Mouse (Mus musculus): Measurements from ENCODE around the gene Prmt1. TPM values are rescaled to one million over a fixed set of nuclear protein-coding genes. Genes with fewer than 3 reads are reported as not detected.

The Prmt1 gene
- total RNA-seq, 2 experiments from 2014 or later, result 143 to 150 TPM

- TF ChIP-seq CTCF (IDR thresholded peaks at IDR 0.05), result no peak
- peak in 1 of 2 experiments; percentile 5 for DNase-seq (ENCODE audit: extremely low spot score in 1 of 2, low spot score in 2 of 2)
- intact Hi-C loops (cut with DNase I), result loop anchor here (5.0 kb wide), 2 partner anchors 34 to 54 kb away; no protein-coding TSS in a partner anchor
- no peak overlapping the region for H3K27ac ChIP-seq
- H3K4me3 ChIP-seq, result no peak overlapping the region
Measured at GRCm38 (mm10) chr7:44956266-44956665, 30.1 kb downstream of the Prmt1 start.

DNA sequence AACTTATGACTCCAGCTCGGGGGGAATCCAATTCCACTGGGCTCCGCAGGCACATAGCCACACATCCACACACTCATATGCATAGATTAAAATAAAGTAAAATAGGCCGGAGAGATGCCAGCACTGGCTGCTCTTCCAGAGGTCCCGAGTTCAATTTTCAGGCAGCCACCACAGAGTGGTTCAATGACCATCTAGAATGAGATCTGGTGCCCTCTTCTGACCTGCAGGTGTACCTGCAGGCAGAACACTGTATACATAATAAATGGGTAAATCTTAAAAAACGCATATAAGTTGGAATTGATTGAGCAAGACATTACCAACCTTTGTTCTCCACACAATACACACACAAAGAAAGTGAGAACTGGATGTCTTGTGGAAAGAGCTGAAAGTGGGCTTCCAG, 30.7 kb downstream of the Prmt1 start:
- intact Hi-C loops (cut with DNase I), result loop anchor here (5.0 kb wide), 2 partner anchors 33 to 53 kb away; no protein-coding TSS in a partner anchor

GRCm38 (mm10) chr7:44954091-44954885, 32.1 kb downstream of the Prmt1 start:
- intact Hi-C loops (cut with DNase I), result no loop called here
- Histone ChIP-seq H3K27ac (no peak overlapping the region), H3K4me3 (no peak overlapping the region)
- TF ChIP-seq CTCF (IDR thresholded peaks at IDR 0.05), result no peak
- DNase-seq (ENCODE audit: extremely low spot score in 1 of 2, low spot score in 2 of 2), result peak in 1 of 2 experiments; percentile 7

More for the DNA sequence above, 30.7 kb downstream of the Prmt1 start:
- DNase-seq (ENCODE audit: extremely low spot score in 1 of 2, low spot score in 2 of 2), result peak in 1 of 2 experiments; percentile 6
- peak; percentile 66 for TF ChIP-seq CTCF (IDR thresholded peaks at IDR 0.05)
- H3K4me3 ChIP-seq, result no peak overlapping the region
- H3K27ac ChIP-seq, result no peak overlapping the region

- no peak overlapping the region for H3K4me3 ChIP-seq
- H3K27ac ChIP-seq, result no peak overlapping the region
- intact Hi-C loops (cut with DNase I), result no loop called here
- TF ChIP-seq CTCF (IDR thresholded peaks at IDR 0.05), result no peak
- DNase-seq (ENCODE audit: extremely low spot score in 1 of 2, low spot score in 2 of 2), result no peak
Measured at GRCm38 (mm10) chr7:44953561-44953960, 32.8 kb downstream of the Prmt1 start.

DNA sequence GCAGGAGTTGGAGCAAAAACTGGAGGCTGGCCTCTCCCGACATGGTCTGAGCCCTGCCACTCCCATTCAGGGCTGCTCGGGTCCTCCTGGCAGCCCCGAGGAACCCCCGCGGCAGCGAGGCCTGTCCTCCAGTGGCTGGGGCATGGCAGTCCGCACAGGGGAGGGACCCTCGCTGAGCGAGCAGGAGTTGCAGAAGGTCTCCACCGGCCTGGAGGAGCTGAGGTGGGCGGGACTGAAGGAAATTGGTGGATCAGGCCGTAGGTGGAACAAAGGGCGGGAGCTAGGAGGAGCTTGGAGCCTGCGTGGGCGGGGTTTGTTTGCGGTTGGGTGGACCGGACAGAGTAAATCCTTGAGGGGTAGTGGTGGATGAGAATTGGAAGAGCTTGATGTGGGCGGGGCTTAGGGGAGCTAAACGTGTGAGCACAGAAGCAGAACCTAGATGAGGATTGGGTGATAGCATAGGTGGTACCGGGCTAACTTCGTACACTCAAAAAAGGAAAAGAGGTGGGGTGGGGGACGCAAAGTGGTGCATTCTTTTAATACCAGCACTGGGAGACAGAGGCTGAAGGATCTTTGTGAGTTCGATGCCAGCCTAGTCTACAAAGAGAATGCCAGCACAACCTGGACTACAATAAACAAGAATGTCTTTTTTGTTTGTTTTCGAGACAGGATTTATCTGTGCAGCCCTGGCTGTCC, 33.6 kb downstream of the Prmt1 start:
- peak overlapping the region; percentile 51 for H3K4me3 ChIP-seq
- intact Hi-C loops (cut with DNase I), result no loop called here
- H3K27ac ChIP-seq, result peak overlapping the region; percentile 71
- DNase-seq (ENCODE audit: extremely low spot score in 1 of 2, low spot score in 2 of 2), result peak; percentile 80 to 81
- no peak for TF ChIP-seq CTCF (IDR thresholded peaks at IDR 0.05)

DNA sequence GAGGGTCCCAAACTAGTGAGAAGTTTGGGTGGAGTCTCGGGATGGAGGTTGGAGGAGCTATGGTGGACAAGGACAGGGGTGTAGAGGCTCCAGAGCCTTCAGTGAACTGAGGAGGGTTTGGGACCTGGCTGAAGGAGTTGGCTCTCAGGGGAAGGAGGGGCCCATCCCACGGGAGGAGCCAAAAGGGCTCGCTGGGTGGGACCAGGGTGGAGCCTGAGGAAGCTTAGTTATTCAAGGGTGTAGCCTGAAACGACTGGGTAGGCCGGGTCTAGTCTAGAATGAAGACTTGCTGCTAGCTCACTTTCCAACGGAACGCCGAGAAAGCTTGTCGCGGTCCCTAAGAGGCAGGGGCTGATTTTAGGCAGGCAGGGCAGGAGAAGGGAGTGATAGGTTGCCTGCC, 34.4 kb downstream of the Prmt1 start:
- H3K4me3 ChIP-seq, result peak overlapping the region; percentile 51
- no peak for TF ChIP-seq CTCF (IDR thresholded peaks at IDR 0.05)
- intact Hi-C loops (cut with DNase I), result loop anchor here (2.0 kb wide), 1 partner anchor 21 kb away; no protein-coding TSS in a partner anchor
- no peak overlapping the region; the same call in 1 of the 2 replicates for H3K27ac ChIP-seq
- peak in 1 of 2 experiments; percentile 18 for DNase-seq (ENCODE audit: extremely low spot score in 1 of 2, low spot score in 2 of 2)

- intact Hi-C loops (cut with DNase I), result loop anchor here (2.0 kb wide), 1 partner anchor 19 kb away; no protein-coding TSS in a partner anchor
- TF ChIP-seq CTCF (IDR thresholded peaks at IDR 0.05), result no peak
- DNase-seq (ENCODE audit: extremely low spot score in 1 of 2, low spot score in 2 of 2), result peak in 1 of 2 experiments; percentile 9
- Histone ChIP-seq H3K27ac (peak overlapping the region; percentile 84), H3K4me3 (no peak overlapping the region)
Measured at GRCm38 (mm10) chr7:44949922-44950321, 36.4 kb downstream of the Prmt1 start.

DNA sequence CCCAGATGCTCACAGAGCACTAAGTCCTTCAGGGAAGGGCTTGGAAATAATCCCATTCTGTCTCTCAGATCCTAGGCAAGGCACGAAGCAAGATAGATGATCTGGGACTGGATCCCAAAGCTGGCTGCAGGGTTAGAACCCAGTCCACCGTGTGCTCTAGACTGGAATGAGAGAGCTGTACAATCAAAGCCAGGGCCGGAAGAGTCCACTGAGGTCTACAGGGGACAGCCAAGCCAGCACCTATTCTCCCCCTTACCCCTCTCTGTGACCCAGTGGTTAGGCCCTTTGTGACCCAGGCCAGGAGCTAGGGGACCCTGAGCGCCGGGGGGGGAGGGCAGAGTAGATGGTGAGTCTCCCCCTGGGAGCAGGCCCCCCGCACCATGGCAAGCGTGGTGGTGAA, 43.5 kb downstream of the Prmt1 start, which contains the start of gene Tsks:
Tsks (plus strand) TSS at position 301 of the 400 bp plus-strand sequence.
- no peak for TF ChIP-seq CTCF (IDR thresholded peaks at IDR 0.05)
- no peak within 1 kb of the TSS for H3K27ac ChIP-seq
- no peak for DNase-seq (ENCODE audit: extremely low spot score in 1 of 2, low spot score in 2 of 2)
- H3K4me3 ChIP-seq, result no peak within 1 kb of the TSS
- intact Hi-C loops (cut with DNase I), result no loop called here

- intact Hi-C loops (cut with DNase I), result no loop called here
- no peak for DNase-seq (ENCODE audit: extremely low spot score in 1 of 2, low spot score in 2 of 2)
- no peak overlapping the region for H3K27ac ChIP-seq
- H3K4me3 ChIP-seq, result no peak overlapping the region
- no peak for TF ChIP-seq CTCF (IDR thresholded peaks at IDR 0.05)
Measured at GRCm38 (mm10) chr7:44938680-44939079, 47.7 kb downstream of the Prmt1 start.

DNA sequence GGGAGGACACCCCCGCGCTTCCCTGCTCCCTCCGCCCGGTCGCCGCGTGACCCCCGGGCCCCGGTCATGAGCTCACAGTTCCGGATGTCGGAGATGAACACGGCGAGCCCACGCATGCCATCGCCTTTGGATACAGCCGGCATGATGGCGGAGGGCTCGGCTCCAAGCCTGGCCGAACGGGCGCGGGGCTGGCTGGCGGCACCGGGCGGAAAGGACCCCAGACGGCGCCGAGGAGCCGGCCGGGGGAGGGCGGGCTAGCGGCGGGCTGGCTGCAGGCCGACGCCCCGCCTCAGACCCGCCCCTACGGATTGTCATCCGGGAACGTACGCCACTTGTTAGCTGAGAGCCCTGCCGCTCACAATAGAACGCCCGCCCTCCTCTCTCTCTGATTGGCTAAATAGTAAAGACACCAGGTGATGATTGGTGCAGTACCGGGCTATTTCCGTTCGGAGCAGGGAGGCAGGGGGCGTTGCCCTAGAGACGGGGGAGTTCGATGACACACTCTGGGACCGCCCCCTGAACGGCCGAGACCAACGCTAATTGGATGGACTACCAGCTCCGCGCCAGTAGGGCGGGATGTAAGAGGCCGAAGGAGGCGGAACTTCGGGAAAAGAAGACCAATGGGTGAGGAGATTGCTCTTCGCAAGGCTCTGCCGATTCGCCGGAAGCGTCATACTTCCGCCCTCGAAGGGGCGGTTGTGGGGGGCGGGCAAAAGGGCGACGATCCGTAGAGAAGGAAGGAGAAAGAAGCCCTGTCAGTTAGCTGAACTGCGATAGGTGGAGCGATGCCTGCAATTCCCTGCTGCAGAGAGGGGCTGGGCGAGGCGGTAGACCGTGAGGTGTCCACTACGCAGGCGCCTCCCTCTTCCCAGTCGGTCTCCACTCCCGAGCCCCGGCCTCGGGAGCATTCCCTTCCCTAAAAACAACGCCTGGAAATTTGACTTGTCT, 56.9 kb downstream of the Prmt1 start, which contains the start of gene Ap2a1:
Ap2a1 (minus strand) TSS at position 293 of the 948 bp plus-strand sequence.
- peak; percentile 16 for TF ChIP-seq CTCF (IDR thresholded peaks at IDR 0.05)
- peak within 1 kb of the TSS; percentile 99 for H3K27ac ChIP-seq
- H3K4me3 ChIP-seq, result peak within 1 kb of the TSS; percentile 73
- intact Hi-C loops (cut with DNase I), result loop anchor here (2.0 kb wide), 2 partner anchors 21 to 61 kb away; partner anchors contain the start of gene Ptov1
- DNase-seq (ENCODE audit: extremely low spot score in 1 of 2, low spot score in 2 of 2), result peak; percentile 99 to 100

- peak overlapping the region; percentile 73 for H3K4me3 ChIP-seq
- intact Hi-C loops (cut with DNase I), result loop anchor here (2.0 kb wide), 1 partner anchor 60 kb away; the partner anchor contains the start of gene Ptov1
- TF ChIP-seq CTCF (IDR thresholded peaks at IDR 0.05), result no peak
- no peak for DNase-seq (ENCODE audit: extremely low spot score in 1 of 2, low spot score in 2 of 2)
- peak overlapping the region; percentile 99 for H3K27ac ChIP-seq
Measured at GRCm38 (mm10) chr7:44928570-44928969, 57.8 kb downstream of the Prmt1 start.

Small RNAs within 50 kb of the gene (microRNA-seq; reads per million reads assigned to microRNA genes)
- 0.97 to 2.6 reads per million in 2 experiments for gene Mir7054

Other genes with a start within 250 kb of the Prmt1 start
- 10 to 100 TPM; 27.0 to 30.6 TPM for gene Vrk3, start 238.2 kb downstream of the Prmt1 start, total RNA-seq (2021)
- under 1 TPM; 0.18 to 0.44 TPM for gene Zfp473, start 235.5 kb downstream of the Prmt1 start, total RNA-seq (2021)
- gene Nup62, start 170.5 kb downstream of the Prmt1 start, total RNA-seq (2021), result 10 to 100 TPM; 31.9 to 32.2 TPM
- gene Il4i1, start 170.2 kb downstream of the Prmt1 start, total RNA-seq (2021), result 1 to 10 TPM; 1.8 to 2.0 TPM
- 10 to 100 TPM; 23.1 to 23.4 TPM for gene Atf5, start 169.9 kb downstream of the Prmt1 start, total RNA-seq (2021)
- 10 to 100 TPM; 69.7 to 77.0 TPM for gene Akt1s1, start 137.6 kb downstream of the Prmt1 start, total RNA-seq (2021)
- 10 to 100 TPM; 64.4 to 67.5 TPM for gene Tbc1d17, start 137.5 kb downstream of the Prmt1 start, total RNA-seq (2021)
- 10 to 100 TPM; 27.4 to 31.2 TPM for gene Pnkp, start 129.4 kb downstream of the Prmt1 start, total RNA-seq (2021)
- 100 to 1,000 TPM; 273 to 290 TPM for gene Ptov1, start 116.8 kb downstream of the Prmt1 start, total RNA-seq (2021)
- gene Med25, start 93.9 kb downstream of the Prmt1 start, total RNA-seq (2021), result 10 to 100 TPM; 96.1 to 98.5 TPM
- 10 to 100 TPM; 23.4 to 24.1 TPM for gene Fuz, start 90.5 kb downstream of the Prmt1 start, total RNA-seq (2021)
- gene Ap2a1, start 57.1 kb downstream of the Prmt1 start, total RNA-seq (2021), result 100 to 1,000 TPM; 327 to 331 TPM
- gene Tsks, start 43.4 kb downstream of the Prmt1 start, total RNA-seq (2021), result 1 to 10 TPM; 2.8 to 3.0 TPM
- 100 to 1,000 TPM in 1 of 2 experiments, 10 to 100 TPM in 1; 97.9 to 102 TPM for gene Cpt1c, start 11.7 kb downstream of the Prmt1 start, total RNA-seq (2021)
- gene Irf3, start 11.1 kb upstream of the Prmt1 start, total RNA-seq (2021), result 10 to 100 TPM; 36.4 to 36.9 TPM
- 1 to 10 TPM; 3.0 to 3.8 TPM for gene Bcl2l12, start 12.1 kb upstream of the Prmt1 start, total RNA-seq (2021)
- 100 to 1,000 TPM; 170 to 181 TPM for gene Scaf1, start 29.8 kb upstream of the Prmt1 start, total RNA-seq (2021)
- 10 to 100 TPM; 11.8 to 12.2 TPM for gene Rras, start 31.4 kb upstream of the Prmt1 start, total RNA-seq (2021)
- gene Prr12, start 66.3 kb upstream of the Prmt1 start, total RNA-seq (2021), result 10 to 100 TPM; 70.0 to 73.4 TPM
- 10 to 100 TPM; 53.6 to 55.6 TPM for gene Nosip, start 75.9 kb upstream of the Prmt1 start, total RNA-seq (2021)
- 10 to 100 TPM in 1 of 2 experiments, 1 to 10 TPM in 1; 9.0 to 10.4 TPM for gene Prrg2, start 76.1 kb upstream of the Prmt1 start, total RNA-seq (2021)
- 1 to 10 TPM; 4.9 to 5.6 TPM for gene Rcn3, start 105.7 kb upstream of the Prmt1 start, total RNA-seq (2021)
- gene Fcgrt, start 117.3 kb upstream of the Prmt1 start, total RNA-seq (2021), result 10 to 100 TPM; 16.7 to 23.4 TPM
- gene Rps11, start 137.9 kb upstream of the Prmt1 start, total RNA-seq (2021), result 100 to 1,000 TPM; 421 to 444 TPM
- 100 to 1,000 TPM; 695 to 716 TPM for gene Rpl13a, start 142.2 kb upstream of the Prmt1 start, total RNA-seq (2021)
- not detected for gene Gm45713, start 149.7 kb upstream of the Prmt1 start, total RNA-seq (2021)
- gene Flt3l, start 149.9 kb upstream of the Prmt1 start, total RNA-seq (2021), result 1 to 10 TPM; 6.7 to 8.8 TPM
- gene Pih1d1, start 167.7 kb upstream of the Prmt1 start, total RNA-seq (2021), result 10 to 100 TPM; 47.6 to 48.4 TPM
- 10 to 100 TPM; 15.9 to 23.1 TPM for gene Aldh16a1, start 168.0 kb upstream of the Prmt1 start, total RNA-seq (2021)
- gene Slc17a7, start 177.4 kb upstream of the Prmt1 start, total RNA-seq (2021), result 1,000 to 10,000 TPM; 1,255 to 1,327 TPM
- gene Gfy, start 193.0 kb upstream of the Prmt1 start, total RNA-seq (2021), result under 1 TPM in 1 of 2 experiments, not detected in 1; 0.29 TPM
- not detected for gene Pth2, start 194.4 kb upstream of the Prmt1 start, total RNA-seq (2021)
- gene Ccdc155, start 218.3 kb upstream of the Prmt1 start, total RNA-seq (2021), result 1 to 10 TPM; 6.7 to 7.5 TPM
- 10 to 100 TPM; 32.4 to 33.5 TPM for gene Dkkl1, start 225.6 kb upstream of the Prmt1 start, total RNA-seq (2021)
- 1 to 10 TPM; 3.9 to 4.1 TPM for gene Tead2, start 229.2 kb upstream of the Prmt1 start, total RNA-seq (2021)